Comparison of ENCODE assay signal across 31 mouse cellular contexts in the genomic region with DNA sequence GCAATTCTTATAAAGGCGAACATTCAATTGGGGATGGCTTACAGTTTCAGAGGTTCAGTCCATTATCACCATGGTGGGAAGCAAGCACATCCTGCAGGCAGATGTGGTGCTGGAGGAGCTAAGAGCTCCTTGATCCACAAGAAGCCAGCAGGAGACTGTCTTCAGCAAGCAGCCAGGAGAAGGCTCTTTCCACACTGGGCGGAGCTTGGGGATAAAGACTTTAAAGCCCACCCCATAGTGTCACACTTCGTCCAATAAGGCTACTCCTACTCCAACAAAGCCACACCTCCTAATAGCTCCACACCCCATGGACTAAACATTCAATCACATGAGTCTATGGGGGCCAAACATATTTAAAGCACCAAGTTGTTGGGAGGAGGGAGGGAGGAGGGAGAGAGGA. TPM values are rescaled to one million over a fixed set of nuclear protein-coding genes. Genes with fewer than 3 reads are reported as not detected.
A peak's percentile ranks its signal among the peaks of the same experiment; 100 is the strongest.
DNase-seq lines count a peak whose midpoint lies in the region; ATAC-seq and TF ChIP-seq lines count a peak whose summit lies in the region.
"Had no signal": no experiment of that assay in that cellular context is flagged by ENCODE, and none has a peak within 500 bp of the region (broad histone marks: within the 10 kb centered on the region; RNA-seq: fewer than 3 reads in every experiment).

No protein-coding gene starts in this region.

- no peak overlapping the region for H3K9ac ChIP-seq in forebrain, embryonic 13.5 days
- H3K9ac ChIP-seq: embryonic facial prominence, embryonic 12.5 days; embryonic facial prominence, embryonic 15.5 days; forebrain, embryonic 12.5 days; heart, embryonic 12.5 days; heart, embryonic 15.5 days; hindbrain, embryonic 13.5 days; intestine, embryonic 15.5 days had no signal

- no peak for TF ChIP-seq POLR2A in testis, adult 2 months (IDR thresholded peaks at IDR 0.05; ENCODE audit: control insufficient read depth, low read depth, low read length)

- H3K27ac ChIP-seq in testis, adult 2 months (ENCODE audit: control insufficient read depth, insufficient read depth, low read depth, low read length) = no peak overlapping the region
- no peak overlapping the region for H3K27ac ChIP-seq in forebrain, embryonic 13.5 days
- H3K27ac ChIP-seq: embryonic facial prominence, embryonic 12.5 days; embryonic facial prominence, embryonic 15.5 days; forebrain, embryonic 12.5 days; heart, embryonic 15.5 days; hindbrain, embryonic 10.5 days; hindbrain, embryonic 13.5 days; intestine, embryonic 15.5 days had no signal

- H3K4me3 ChIP-seq in testis, adult 2 months (ENCODE audit: control insufficient read depth, low read depth, low read length) = peak overlapping the region; percentile 46
- no peak overlapping the region for H3K4me3 ChIP-seq in forebrain, embryonic 13.5 days
- H3K4me3 ChIP-seq: embryonic facial prominence, embryonic 12.5 days; embryonic facial prominence, embryonic 15.5 days; erythroblast, embryonic 14.5 days; forebrain, embryonic 12.5 days; heart, embryonic 12.5 days; heart, embryonic 15.5 days; hindbrain, embryonic 10.5 days; hindbrain, embryonic 13.5 days; intestine, embryonic 15.5 days had no signal

- TF ChIP-seq CTCF in testis, adult 2 months (IDR thresholded peaks at IDR 0.05; ENCODE audit: control insufficient read depth, insufficient read depth, insufficient replicate concordance, low read depth, low read length) = no peak

- H3K9me3 ChIP-seq in forebrain, embryonic 13.5 days (replicated peaks) = no peaks in the 10 kb centered on the region
- H3K9me3 ChIP-seq: embryonic facial prominence, embryonic 12.5 days; embryonic facial prominence, embryonic 15.5 days; forebrain, embryonic 12.5 days; heart, embryonic 12.5 days; heart, embryonic 15.5 days; hindbrain, embryonic 10.5 days; hindbrain, embryonic 13.5 days; intestine, embryonic 15.5 days had no signal

- WGBS in forebrain, embryonic 13.5 days = 78% methylated on average over 3 of the region's 3 CpGs

- no peak overlapping the region for H3K4me2 ChIP-seq in forebrain, embryonic 13.5 days
- H3K4me2 ChIP-seq: embryonic facial prominence, embryonic 12.5 days; embryonic facial prominence, embryonic 15.5 days; forebrain, embryonic 12.5 days; heart, embryonic 12.5 days; heart, embryonic 15.5 days; hindbrain, embryonic 13.5 days; intestine, embryonic 15.5 days had no signal

- H3K36me3 ChIP-seq in testis, adult 2 months (ENCODE audit: control insufficient read depth, insufficient read depth, low read length) = no peaks in the 10 kb centered on the region
- H3K36me3 ChIP-seq in forebrain, embryonic 13.5 days (ENCODE audit: poor library complexity, severe bottlenecking) = no peaks in the 10 kb centered on the region
- H3K36me3 ChIP-seq: embryonic facial prominence, embryonic 12.5 days; embryonic facial prominence, embryonic 15.5 days; forebrain, embryonic 12.5 days; heart, embryonic 12.5 days; heart, embryonic 15.5 days; hindbrain, embryonic 10.5 days; hindbrain, embryonic 13.5 days; intestine, embryonic 15.5 days had no signal

- no peak for DNase-seq in testis, postnatal 14 days (ENCODE audit: low spot score)
- DNase-seq in ES-CJ7 (ENCODE audit: low read depth, low spot score) (peak; percentile 84), R1 (ENCODE audit: low read depth, low spot score) (peak; percentile 94)
- no peak for DNase-seq in spleen, postnatal 36 days (ENCODE audit: low spot score in 2 of 2)
- DNase-seq: adrenal gland, adult 8-10 months; cerebellum, adult 11 months; cerebellum, adult 2 months; cerebellum, adult 9-11 months; cerebellum, postnatal 25 days; gastrocnemius, postnatal 14 days; heart, adult 18-20 months; heart, postnatal 10 days; heart, postnatal 36 days; kidney, adult 11 months had no signal

- no peaks in the 10 kb centered on the region for H3K27me3 ChIP-seq in testis, adult 2 months (ENCODE audit: control insufficient read depth, insufficient read depth, low read length)
- peaks cover 17% of the 10 kb centered on the region for H3K27me3 ChIP-seq in forebrain, embryonic 13.5 days
- H3K27me3 ChIP-seq: embryonic facial prominence, embryonic 12.5 days; embryonic facial prominence, embryonic 15.5 days; heart, embryonic 12.5 days; heart, embryonic 15.5 days; intestine, embryonic 15.5 days; Patski had no signal

- ATAC-seq in erythroblast, adult 5-6 weeks (replicated peaks; ENCODE audit: low FRiP score, poor library complexity, severe bottlenecking) = no peak
- no peak for ATAC-seq in forebrain, embryonic 13.5 days
- ATAC-seq: activated CD4-positive, CD25-positive, alpha-beta regulatory T cell, adult 4 months; CD4-positive, CD25-positive, alpha-beta regulatory T cell, adult 4 months; forebrain, embryonic 16.5 days; hindbrain, embryonic 16.5 days; intestine, embryonic 15.5 days; Patski had no signal

- peaks cover 6% of the 10 kb centered on the region for H3K4me1 ChIP-seq in testis, adult 2 months (ENCODE audit: control insufficient read depth, insufficient read depth, low read length)
- H3K4me1 ChIP-seq in forebrain, embryonic 13.5 days = 0 out of 2 replicates have a peak, but pooled peaks cover 1% of the 10 kb centered on the region
- H3K4me1 ChIP-seq: embryonic facial prominence, embryonic 12.5 days had no signal

RNA-seq across cellular contexts. Expression of a gene that starts 5.2 kb away (rescaled TPM):
- 5.5 and 5.9 TPM in 2 replicates for polyA plus RNA-seq in testis, adult 2 months (2012; rRNA removed)
- 3.8 and 5.9 TPM in 2 replicates for total RNA-seq in erythroblast, adult 5-6 weeks (2015; ENCODE audit: low replicate concordance)
- 3.2 and 5.3 TPM in 2 replicates for total RNA-seq in erythroblast, adult 5-6 weeks (2017; ENCODE audit: low replicate concordance)
- polyA plus RNA-seq in forebrain, embryonic 13.5 days (2015; fragmentation: Nextera tagmentation; extraction: Ambion mirVana) = 1.7 and 2.0 TPM in 2 replicates

RNA-seq across cellular contexts. Expression of a gene that starts 13.1 kb away (rescaled TPM):
- polyA plus RNA-seq in testis, adult 2 months (2012; rRNA removed) = 8.4 and 10.8 TPM in 2 replicates
- total RNA-seq in erythroblast, adult 5-6 weeks (2015; ENCODE audit: low replicate concordance) = 5.2 TPM in 1 of 2 replicates, not detected in the other
- 0.34 TPM in 1 of 2 replicates, not detected in the other for total RNA-seq in erythroblast, adult 5-6 weeks (2017; ENCODE audit: low replicate concordance)
- 10.1 and 10.3 TPM in 2 replicates for polyA plus RNA-seq in forebrain, embryonic 13.5 days (2015; fragmentation: Nextera tagmentation; extraction: Ambion mirVana)

RNA-seq across cellular contexts. Expression of a gene that starts 21.8 kb away (rescaled TPM):
- polyA plus RNA-seq in testis, adult 2 months (2012; rRNA removed) = 57.8 and 60.3 TPM in 2 replicates
- total RNA-seq in erythroblast, adult 5-6 weeks (2015; ENCODE audit: low replicate concordance) = 3.8 and 8.1 TPM in 2 replicates
- 12.0 and 22.6 TPM in 2 replicates for total RNA-seq in erythroblast, adult 5-6 weeks (2017; ENCODE audit: low replicate concordance)
- polyA plus RNA-seq in forebrain, embryonic 13.5 days (2015; fragmentation: Nextera tagmentation; extraction: Ambion mirVana) = 43.5 and 45.6 TPM in 2 replicates

RNA-seq across cellular contexts. Expression of a gene that starts 51.7 kb away (rescaled TPM):
- 27.2 and 27.8 TPM in 2 replicates for polyA plus RNA-seq in testis, adult 2 months (2012; rRNA removed)
- total RNA-seq in erythroblast, adult 5-6 weeks (2015; ENCODE audit: low replicate concordance) = 4.0 TPM in 2 replicates
- 3.4 and 6.6 TPM in 2 replicates for total RNA-seq in erythroblast, adult 5-6 weeks (2017; ENCODE audit: low replicate concordance)
- 16.5 and 21.7 TPM in 2 replicates for polyA plus RNA-seq in forebrain, embryonic 13.5 days (2015; fragmentation: Nextera tagmentation; extraction: Ambion mirVana)

RNA-seq across cellular contexts. Expression of a gene that starts 55.8 kb away (rescaled TPM):
- 190 TPM in 2 replicates for polyA plus RNA-seq in testis, adult 2 months (2012; rRNA removed)
- not detected in 2 replicates for total RNA-seq in erythroblast, adult 5-6 weeks (2015; ENCODE audit: low replicate concordance)
- total RNA-seq in erythroblast, adult 5-6 weeks (2017; ENCODE audit: low replicate concordance) = not detected in 2 replicates
- polyA plus RNA-seq in forebrain, embryonic 13.5 days (2015; fragmentation: Nextera tagmentation; extraction: Ambion mirVana) = 114 and 118 TPM in 2 replicates
- polyA plus RNA-seq: activated CD4-positive, CD25-positive, alpha-beta regulatory T cell, adult 4 months had no signal

Comparison
In these comparisons a context has a peak if more than half of its experiments do, and no peak if none do; other contexts are left out.
1. DNase-seq: peak in ES-CJ7 (single experiment) and R1 (single experiment); none in testis, postnatal 14 days (single experiment) and spleen, postnatal 36 days (0 of 2).